ENCODE assay signal across 7 mouse cellular contexts in the genomic region with DNA sequence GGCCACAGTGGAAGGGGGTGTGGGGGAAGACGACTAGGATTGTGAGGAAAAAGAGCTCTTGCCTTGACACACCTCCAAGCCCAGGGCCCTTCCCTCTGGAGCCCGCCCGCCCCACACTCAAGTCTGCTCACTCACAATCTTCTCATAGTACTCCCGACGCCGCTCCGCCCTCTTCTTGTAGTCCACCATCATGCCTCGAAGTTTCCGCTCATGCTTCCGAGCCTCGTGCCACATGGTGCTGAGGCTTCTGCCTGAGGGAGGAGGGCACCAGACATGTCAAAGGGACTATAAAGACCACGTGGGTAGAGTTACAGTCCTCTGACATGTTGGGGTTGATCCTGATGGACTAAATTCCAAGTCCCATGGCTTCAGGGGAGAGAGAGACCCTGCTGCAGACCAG. TPM values are rescaled to one million over a fixed set of nuclear protein-coding genes. Genes with fewer than 3 reads are reported as not detected.
DNase-seq lines count a peak whose midpoint lies in the region; ATAC-seq and TF ChIP-seq lines count a peak whose summit lies in the region.

No protein-coding gene starts in this region.

- no peaks in the 10 kb centered on the region for H3K9me3 ChIP-seq in lung, embryonic 14.5 days (ENCODE audit: low read depth, low read length)
- no peaks in the 10 kb centered on the region for H3K9me3 ChIP-seq in limb, embryonic 14.5 days (ENCODE audit: control insufficient read depth, low read length)
- no peaks in the 10 kb centered on the region for H3K9me3 ChIP-seq in stomach, embryonic 15.5 days

- 77% methylated on average over 12 of the region's 12 CpGs for WGBS in lung, embryonic 14.5 days
- 81% methylated on average over 12 of the region's 12 CpGs for WGBS in limb, embryonic 14.5 days
- 79% methylated on average over 12 of the region's 12 CpGs for WGBS in stomach, embryonic 15.5 days

- peaks cover 41% of the 10 kb centered on the region for H3K36me3 ChIP-seq in lung, embryonic 14.5 days (ENCODE audit: insufficient read depth)
- H3K36me3 ChIP-seq in limb, embryonic 14.5 days (ENCODE audit: control insufficient read depth, insufficient read depth, low read length), result peaks cover 47% of the 10 kb centered on the region
- H3K36me3 ChIP-seq in stomach, embryonic 15.5 days, result peaks cover 10% of the 10 kb centered on the region; the same call in 1 of the 2 replicates

- TF ChIP-seq POLR2A in embryonic fibroblast, embryonic 13.5 days (IDR thresholded peaks at IDR 0.05; ENCODE audit: low read depth, low read length), result no peak
- TF ChIP-seq POLR2A in limb, embryonic 14.5 days (IDR thresholded peaks at IDR 0.05; ENCODE audit: borderline replicate concordance, extremely low read depth, insufficient read depth, insufficient read length), result no peak

- no peaks in the 10 kb centered on the region for H3K27me3 ChIP-seq in lung, embryonic 14.5 days (ENCODE audit: insufficient read depth, low read length)
- H3K27me3 ChIP-seq in limb, embryonic 14.5 days (ENCODE audit: control insufficient read depth, insufficient read depth, low read length), result no peaks in the 10 kb centered on the region
- H3K27me3 ChIP-seq in stomach, embryonic 15.5 days (replicated peaks), result no peaks in the 10 kb centered on the region

- DNase-seq in lung, embryonic 14.5 days, result no peak
- no peak for DNase-seq in lung, postnatal 14 days
- no peak for DNase-seq in limb, embryonic 14.5 days (ENCODE audit: low spot score)
- DNase-seq in frontal cortex, postnatal 14 days (ENCODE audit: low spot score in 2 of 2), result no peak
- no peak for DNase-seq in spleen, postnatal 10 days (ENCODE audit: low spot score in 2 of 2)

- H3K4me2 ChIP-seq in lung, embryonic 14.5 days, result peak overlapping the region; percentile 93
- peak overlapping the region; percentile 73 for H3K4me2 ChIP-seq in limb, embryonic 14.5 days (replicated peaks; ENCODE audit: low read depth, low read length, severe bottlenecking)
- H3K4me2 ChIP-seq in stomach, embryonic 15.5 days, result peak overlapping the region; percentile 72

- peak overlapping the region; percentile 95 for H3K9ac ChIP-seq in lung, embryonic 14.5 days
- H3K9ac ChIP-seq in limb, embryonic 14.5 days (ENCODE audit: low read depth, low read length, severe bottlenecking), result peak overlapping the region; percentile 95
- peak overlapping the region; percentile 100; the same call in 1 of the 2 replicates for H3K9ac ChIP-seq in stomach, embryonic 15.5 days

- peaks cover 9% of the 10 kb centered on the region for H3K4me1 ChIP-seq in lung, embryonic 14.5 days (ENCODE audit: insufficient read depth)
- peaks cover 8% of the 10 kb centered on the region; the same call in 1 of the 2 replicates for H3K4me1 ChIP-seq in embryonic fibroblast, embryonic 13.5 days (ENCODE audit: control insufficient read depth, insufficient read depth, low read length)
- H3K4me1 ChIP-seq in limb, embryonic 14.5 days (ENCODE audit: control insufficient read depth, insufficient read depth, low read length), result peaks cover 12% of the 10 kb centered on the region; the same call in 1 of the 2 replicates
- H3K4me1 ChIP-seq in stomach, embryonic 15.5 days, result peaks cover 21% of the 10 kb centered on the region

- no peak for ATAC-seq in lung, embryonic 14.5 days (ENCODE audit: insufficient read depth)
- ATAC-seq in limb, embryonic 14.5 days (ENCODE audit: low FRiP score, low read depth), result no peak
- no peak for ATAC-seq in stomach, embryonic 15.5 days (ENCODE audit: insufficient read depth, low FRiP score, low read depth)

- no peak for TF ChIP-seq CTCF in lung, embryonic 14.5 days (IDR thresholded peaks at IDR 0.05; ENCODE audit: low read depth)
- TF ChIP-seq CTCF in embryonic fibroblast, embryonic 13.5 days (IDR thresholded peaks at IDR 0.05; ENCODE audit: borderline replicate concordance, insufficient read depth, low read length), result no peak

- H3K4me3 ChIP-seq in lung, embryonic 14.5 days (ENCODE audit: low read depth, low read length), result peak overlapping the region; percentile 96
- peak overlapping the region; percentile 84 for H3K4me3 ChIP-seq in embryonic fibroblast, embryonic 13.5 days (ENCODE audit: insufficient read depth, low read length)
- H3K4me3 ChIP-seq in limb, embryonic 14.5 days (replicated peaks; ENCODE audit: low read length), result peak overlapping the region; percentile 92
- peak overlapping the region; percentile 100 for H3K4me3 ChIP-seq in stomach, embryonic 15.5 days (replicated peaks)

- no peak overlapping the region for H3K27ac ChIP-seq in lung, embryonic 14.5 days (ENCODE audit: low read depth)
- no peak overlapping the region for H3K27ac ChIP-seq in embryonic fibroblast, embryonic 13.5 days (ENCODE audit: insufficient read depth, low read length)
- H3K27ac ChIP-seq in limb, embryonic 14.5 days (replicated peaks; ENCODE audit: low read depth, low read length), result no peak overlapping the region
- no peak overlapping the region for H3K27ac ChIP-seq in stomach, embryonic 15.5 days

RNA-seq across cellular contexts. Expression of a gene that starts 1.2 kb away (rescaled TPM):
- 46.9 and 51.5 TPM in 2 replicates for polyA plus RNA-seq in lung, embryonic 14.5 days (2014; fragmentation: Nextera tagmentation; extraction: Ambion mirVana)
- 32.4 and 38.1 TPM in 2 replicates for polyA plus RNA-seq in embryonic fibroblast, embryonic 13.5 days (2011; ENCODE audit: insufficient read length, low read depth, missing spikeins)
- 174 and 235 TPM in 2 replicates for polyA plus RNA-seq in limb, embryonic 14.5 days (2012; rRNA removed)
- polyA plus RNA-seq in limb, embryonic 14.5 days (2014; fragmentation: Nextera tagmentation; extraction: Ambion mirVana), result 46.5 and 57.5 TPM in 2 replicates
- 44.8 and 48.3 TPM in 2 replicates for polyA plus RNA-seq in stomach, embryonic 15.5 days (2015; fragmentation: Nextera tagmentation; extraction: Ambion mirVana)

RNA-seq across cellular contexts. Expression of a gene that starts 25.7 kb away (rescaled TPM):
- polyA plus RNA-seq in lung, embryonic 14.5 days (2014; fragmentation: Nextera tagmentation; extraction: Ambion mirVana), result 180 and 183 TPM in 2 replicates
- 52.6 and 65.2 TPM in 2 replicates for polyA plus RNA-seq in embryonic fibroblast, embryonic 13.5 days (2011; ENCODE audit: insufficient read length, low read depth, missing spikeins)
- 70.6 and 75.8 TPM in 2 replicates for polyA plus RNA-seq in limb, embryonic 14.5 days (2012; rRNA removed)
- 171 TPM in 2 replicates for polyA plus RNA-seq in limb, embryonic 14.5 days (2014; fragmentation: Nextera tagmentation; extraction: Ambion mirVana)
- polyA plus RNA-seq in stomach, embryonic 15.5 days (2015; fragmentation: Nextera tagmentation; extraction: Ambion mirVana), result 143 and 157 TPM in 2 replicates

RNA-seq across cellular contexts. Expression of a gene that starts 26.0 kb away (rescaled TPM):
- polyA plus RNA-seq in lung, embryonic 14.5 days (2014; fragmentation: Nextera tagmentation; extraction: Ambion mirVana), result 0.27 and 0.38 TPM in 2 replicates
- 1.5 and 1.8 TPM in 2 replicates for polyA plus RNA-seq in embryonic fibroblast, embryonic 13.5 days (2011; ENCODE audit: insufficient read length, low read depth, missing spikeins)
- polyA plus RNA-seq in limb, embryonic 14.5 days (2012; rRNA removed), result 2.2 and 2.7 TPM in 2 replicates
- 0.68 and 1.8 TPM in 2 replicates for polyA plus RNA-seq in limb, embryonic 14.5 days (2014; fragmentation: Nextera tagmentation; extraction: Ambion mirVana)
- polyA plus RNA-seq in stomach, embryonic 15.5 days (2015; fragmentation: Nextera tagmentation; extraction: Ambion mirVana), result 1.7 and 2.6 TPM in 2 replicates

RNA-seq across cellular contexts. Expression of a gene that starts 26.2 kb away (rescaled TPM):
- polyA plus RNA-seq in lung, embryonic 14.5 days (2014; fragmentation: Nextera tagmentation; extraction: Ambion mirVana), result 7.3 TPM in 2 replicates
- 15.4 and 17.9 TPM in 2 replicates for polyA plus RNA-seq in embryonic fibroblast, embryonic 13.5 days (2011; ENCODE audit: insufficient read length, low read depth, missing spikeins)
- polyA plus RNA-seq in limb, embryonic 14.5 days (2012; rRNA removed), result 13.4 and 15.7 TPM in 2 replicates
- polyA plus RNA-seq in limb, embryonic 14.5 days (2014; fragmentation: Nextera tagmentation; extraction: Ambion mirVana), result 9.8 and 10.5 TPM in 2 replicates
- 9.0 and 10.1 TPM in 2 replicates for polyA plus RNA-seq in stomach, embryonic 15.5 days (2015; fragmentation: Nextera tagmentation; extraction: Ambion mirVana)

RNA-seq across cellular contexts. Expression of a gene that starts 40.2 kb away (rescaled TPM):
- polyA plus RNA-seq in lung, embryonic 14.5 days (2014; fragmentation: Nextera tagmentation; extraction: Ambion mirVana), result 4.7 and 6.2 TPM in 2 replicates
- 25.3 and 27.7 TPM in 2 replicates for polyA plus RNA-seq in embryonic fibroblast, embryonic 13.5 days (2011; ENCODE audit: insufficient read length, low read depth, missing spikeins)
- 84.9 and 118 TPM in 2 replicates for polyA plus RNA-seq in limb, embryonic 14.5 days (2012; rRNA removed)
- polyA plus RNA-seq in limb, embryonic 14.5 days (2014; fragmentation: Nextera tagmentation; extraction: Ambion mirVana), result 5.6 and 6.4 TPM in 2 replicates
- 25.3 and 28.2 TPM in 2 replicates for polyA plus RNA-seq in stomach, embryonic 15.5 days (2015; fragmentation: Nextera tagmentation; extraction: Ambion mirVana)
